Mouse (Mus musculus) B cell, adult 2 months (primary cell): ENCODE measurements around the gene Ccdc130.

ENCODE experiments used
- DNase-seq, 2 experiments: peaks; one replicate each; pipeline ENCODE4 v3.0.0; 2022

The Ccdc130 gene

GRCm38 (mm10) chr8:84236998-84237473 lies 33.1 kb downstream of the Ccdc130 start, which contains the start of gene Zswim4:
Gene Zswim4 (minus strand): TSS chr8:84237055.
- peak; percentile 96 to 97 for DNase-seq

GRCm38 (mm10) chr8:84236410-84236997 lies 33.7 kb downstream of the Ccdc130 start:
- DNase-seq, result no peak

DNA sequence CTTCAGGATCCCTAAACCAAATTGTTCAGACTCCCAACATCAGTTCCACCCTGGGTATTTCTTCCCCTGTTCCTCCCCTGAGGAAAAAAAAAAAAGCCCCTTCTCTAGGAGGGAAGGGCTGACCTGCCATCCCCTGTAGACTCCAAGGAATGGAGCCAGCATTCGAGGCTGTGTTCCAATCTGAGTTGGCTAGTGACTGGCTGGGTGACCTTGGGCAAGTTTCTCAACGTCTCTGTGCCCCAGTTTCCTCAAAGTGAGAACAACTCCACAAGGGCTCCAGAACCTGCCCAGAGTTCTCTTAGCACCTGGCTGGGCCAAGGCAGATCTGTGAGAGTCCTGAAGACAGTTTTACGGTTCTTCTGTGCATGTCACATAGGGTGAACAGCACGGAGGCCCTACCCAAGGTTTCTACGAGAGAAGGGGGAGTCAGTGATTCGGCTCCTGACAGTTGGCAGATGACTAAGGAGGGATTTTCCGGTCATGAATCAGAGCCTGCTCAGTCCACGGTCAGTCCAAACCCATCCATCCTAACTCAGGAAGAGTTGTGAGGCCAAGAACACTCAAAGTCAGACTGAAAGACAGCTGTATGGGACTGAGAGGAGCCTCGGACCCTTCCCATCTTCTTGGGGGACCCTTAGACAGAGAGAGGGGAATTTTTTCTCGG lies 34.3 kb downstream of the Ccdc130 start:
- DNase-seq, result peak in 1 of 2 experiments; percentile 21

GRCm38 (mm10) chr8:84233055-84233454 lies 37.1 kb downstream of the Ccdc130 start:
- DNase-seq, result no peak

GRCm38 (mm10) chr8:84230735-84231134 lies 39.4 kb downstream of the Ccdc130 start:
- DNase-seq, result peak in 1 of 2 experiments; percentile 35

DNA sequence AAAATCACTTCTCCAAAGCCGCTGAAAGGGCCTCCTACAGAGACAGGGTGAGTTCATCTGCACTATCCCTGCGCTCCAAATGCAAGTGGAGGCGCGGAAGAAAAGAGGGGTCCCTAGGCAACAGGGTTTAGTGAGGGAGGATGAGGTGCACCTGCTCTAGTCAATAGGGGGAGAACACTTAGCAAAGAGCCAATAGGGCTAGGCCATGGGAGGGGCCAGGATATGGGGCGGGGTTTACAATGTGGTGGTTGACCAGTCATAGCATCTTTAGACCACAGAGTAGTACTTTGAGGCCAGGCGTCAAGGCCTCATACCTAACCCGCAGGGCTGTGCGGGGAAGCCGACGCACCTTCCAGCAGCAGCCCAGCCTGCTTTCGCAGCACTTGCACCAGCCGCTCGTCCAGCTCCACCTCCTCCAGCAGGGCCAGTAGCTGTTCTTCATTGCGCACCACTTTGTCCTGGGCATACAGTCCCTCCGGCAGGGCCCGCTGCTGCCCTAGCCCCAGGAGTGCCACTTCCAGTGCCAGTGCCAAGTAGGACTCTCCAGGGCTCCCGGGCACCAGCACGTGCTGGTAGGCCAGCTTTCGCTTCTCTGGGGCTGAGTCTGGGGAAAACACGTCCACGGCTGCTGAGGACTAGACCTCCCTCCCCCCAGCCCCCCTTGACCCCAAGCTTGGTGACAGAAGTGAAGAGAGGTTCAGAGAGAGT lies 46.7 kb downstream of the Ccdc130 start:
- no peak for DNase-seq

- no peak for DNase-seq
Measured at GRCm38 (mm10) chr8:84222566-84223165, 47.5 kb downstream of the Ccdc130 start.

- peak; percentile 42 to 44 for DNase-seq
Measured at GRCm38 (mm10) chr8:84220105-84220504, 50.1 kb downstream of the Ccdc130 start.

- no peak for DNase-seq
Measured at GRCm38 (mm10) chr8:84218143-84218542, 52.0 kb downstream of the Ccdc130 start.

- no peak for DNase-seq
Measured at GRCm38 (mm10) chr8:84217206-84217605, 53.0 kb downstream of the Ccdc130 start.

DNA sequence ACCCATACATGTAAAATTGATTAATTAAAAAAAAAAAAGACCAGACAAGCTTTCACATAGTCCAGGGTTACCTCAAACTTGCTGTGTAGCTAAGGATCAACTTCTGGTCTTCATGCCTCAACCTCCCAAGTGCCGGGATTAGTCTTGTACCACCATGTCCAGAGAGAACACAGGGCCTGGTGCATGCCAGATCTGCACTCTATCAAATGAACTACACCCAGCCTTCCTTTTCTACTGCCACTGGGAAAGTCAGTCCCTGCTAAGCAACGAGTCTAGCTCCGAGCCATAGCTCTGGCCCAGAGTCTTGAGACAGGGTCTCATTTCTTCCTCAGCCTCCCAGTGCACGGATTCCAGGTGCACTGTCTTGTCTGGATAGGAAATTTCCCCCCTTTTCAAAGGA lies 56.9 kb downstream of the Ccdc130 start:
- no peak for DNase-seq

GRCm38 (mm10) chr8:84211881-84212563 lies 58.2 kb downstream of the Ccdc130 start:
- DNase-seq, result no peak

GRCm38 (mm10) chr8:84211202-84211601 lies 59.0 kb downstream of the Ccdc130 start:
- DNase-seq, result peak; percentile 23 to 30

GRCm38 (mm10) chr8:84210167-84210791 lies 59.9 kb downstream of the Ccdc130 start:
- peak; percentile 94 for DNase-seq

DNA sequence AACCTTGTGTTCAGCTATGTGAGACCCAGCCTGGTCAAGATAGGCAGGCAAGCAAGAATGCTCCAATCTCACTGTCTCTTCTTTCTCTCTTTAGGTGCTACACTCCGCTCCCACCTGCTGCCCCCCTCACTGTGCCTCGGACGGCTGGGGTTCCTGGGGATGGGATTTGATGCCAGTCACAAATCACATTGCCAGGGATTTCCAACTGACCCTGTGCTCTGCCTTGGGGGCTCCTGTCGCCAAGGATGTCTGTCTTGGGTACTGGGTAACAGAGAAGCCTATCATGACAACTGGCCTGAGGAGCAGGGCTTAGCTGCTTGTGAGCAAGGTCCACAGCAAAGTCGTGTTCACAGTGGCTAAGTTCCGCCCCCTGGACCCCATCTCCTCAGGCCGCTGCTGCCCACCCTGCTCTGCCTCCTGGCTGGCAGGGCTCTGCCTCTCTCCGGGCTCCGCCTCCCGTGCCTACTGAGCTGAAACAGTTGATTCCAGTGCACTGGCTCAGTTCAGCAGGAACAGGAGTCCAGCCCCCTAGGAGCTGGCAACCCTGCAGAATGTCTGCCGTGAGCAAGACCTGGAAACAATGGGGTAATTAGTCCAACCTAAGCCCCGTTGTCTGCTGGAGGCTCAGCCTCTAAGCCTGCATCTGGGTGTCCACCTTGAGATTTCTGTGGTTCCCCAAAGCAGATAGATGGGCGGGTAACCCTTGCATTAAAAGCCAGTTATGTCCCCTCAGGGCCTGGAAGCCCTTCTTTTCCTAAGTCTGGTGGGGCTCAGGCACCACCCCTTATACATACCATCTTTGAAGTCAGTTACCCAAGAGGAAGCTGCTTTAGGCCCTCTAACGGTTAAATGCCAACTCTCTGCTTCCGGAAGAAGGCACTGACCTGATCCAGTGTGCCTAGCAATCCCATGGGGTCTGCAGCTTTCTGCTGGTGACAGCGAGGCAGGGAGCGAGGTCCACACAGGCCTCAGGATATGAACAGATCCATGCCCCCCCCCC lies 61.5 kb downstream of the Ccdc130 start:
- peak; percentile 40 to 41 for DNase-seq

DNA sequence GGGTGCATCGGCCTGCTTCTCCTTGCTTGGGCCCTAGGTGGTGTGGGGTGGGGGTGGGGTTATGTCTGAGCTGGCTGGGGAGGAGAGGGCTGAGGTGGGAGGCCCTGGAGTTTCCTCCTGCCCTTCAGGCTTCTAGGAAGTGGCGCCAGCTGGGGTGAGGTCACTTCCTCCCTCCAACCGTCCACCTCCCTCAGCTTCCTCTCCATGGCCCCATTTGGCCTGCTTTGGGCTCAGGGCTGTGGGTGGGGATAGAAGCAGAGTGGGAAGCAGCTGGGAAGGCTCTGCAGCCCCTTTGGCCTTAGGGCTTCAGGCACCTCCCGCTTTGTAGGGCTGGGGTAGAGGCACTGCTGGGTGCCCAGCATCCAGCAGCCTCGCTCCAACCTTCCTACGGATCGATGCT lies 62.4 kb downstream of the Ccdc130 start:
- DNase-seq, result peak; percentile 35 to 38
